Mouse (Mus musculus): Measurements from ENCODE around the gene Mindy4. TPM values are rescaled to one million over a fixed set of nuclear protein-coding genes. Genes with fewer than 3 reads are reported as not detected.
"Not testable (repeated sequence)": the region's sequence is repeated elsewhere in the genome, so short reads cannot be mapped to it uniquely, and the experiment has no call there.

Mindy4 gene
- total RNA-seq (2021) = 1 to 10 TPM; 2.6 to 3.7 TPM
- long read RNA-seq, experiment 1, full-length matches to known transcripts = 1 of 2 reads
- long read RNA-seq, experiment 1, partial matches to known transcripts = 0 of 2 reads
- long read RNA-seq, experiment 1, other reads (novel, unspliced or antisense) = 1 of 2 reads
- long read RNA-seq, experiment 2, full-length matches to known transcripts = 2 of 3 reads
- long read RNA-seq, experiment 2, partial matches to known transcripts = 1 of 3 reads
- long read RNA-seq, experiment 2, other reads (novel, unspliced or antisense) = 0 of 3 reads

- intact Hi-C loops (cut with DNase I; ENCODE audit: low total_unique reads) = no loop called here
- peak; percentile 91 for DNase-seq
Observed at GRCm38 (mm10) chr6:55202913-55203910, at the start of gene Mindy4. TSS of gene Mindy4 (plus strand) at chr6:55203383.

GRCm38 (mm10) chr6:55159256-55159655, 43.9 kb upstream of the Mindy4 start:
- intact Hi-C loops (cut with DNase I; ENCODE audit: low total_unique reads) = no loop called here
- no peak for DNase-seq

GRCm38 (mm10) chr6:55161311-55161761, 41.8 kb upstream of the Mindy4 start:
- no peak for DNase-seq
- intact Hi-C loops (cut with DNase I; ENCODE audit: low total_unique reads) = loop anchor here (10.0 kb wide), 1 partner anchor 247 kb away; no protein-coding TSS in a partner anchor

- DNase-seq = no peak
- intact Hi-C loops (cut with DNase I; ENCODE audit: low total_unique reads) = loop anchor here (10.0 kb wide), 1 partner anchor 248 kb away; no protein-coding TSS in a partner anchor
Observed at GRCm38 (mm10) chr6:55163046-55163584, 40.1 kb upstream of the Mindy4 start.

- intact Hi-C loops (cut with DNase I; ENCODE audit: low total_unique reads) = loop anchor here (5.0 to 10.0 kb wide), 3 partner anchors 80 to 252 kb away; no protein-coding TSS in a partner anchor
- peak; percentile 61 for DNase-seq
Observed at GRCm38 (mm10) chr6:55166777-55167463, 36.3 kb upstream of the Mindy4 start.

GRCm38 (mm10) chr6:55169818-55170217, 33.4 kb upstream of the Mindy4 start:
- DNase-seq = no peak
- intact Hi-C loops (cut with DNase I; ENCODE audit: low total_unique reads) = loop anchor here (5.0 to 10.0 kb wide), 3 partner anchors 83 to 255 kb away; no protein-coding TSS in a partner anchor

- intact Hi-C loops (cut with DNase I; ENCODE audit: low total_unique reads) = no loop called here
- no peak for DNase-seq
Observed at GRCm38 (mm10) chr6:55171638-55172037, 31.5 kb upstream of the Mindy4 start.

- intact Hi-C loops (cut with DNase I; ENCODE audit: low total_unique reads) = no loop called here
- no peak for DNase-seq
Observed at GRCm38 (mm10) chr6:55173171-55173570, 30.0 kb upstream of the Mindy4 start.

GRCm38 (mm10) chr6:55173941-55174349, 29.2 kb upstream of the Mindy4 start:
- intact Hi-C loops (cut with DNase I; ENCODE audit: low total_unique reads) = no loop called here
- DNase-seq = no peak

GRCm38 (mm10) chr6:55174741-55175181, 28.4 kb upstream of the Mindy4 start, which contains the start of gene Inmt:
TSS of gene Inmt (minus strand) at chr6:55175043.
- intact Hi-C loops (cut with DNase I; ENCODE audit: low total_unique reads) = no loop called here

GRCm38 (mm10) chr6:55175456-55175855, 27.7 kb upstream of the Mindy4 start:
- intact Hi-C loops (cut with DNase I; ENCODE audit: low total_unique reads) = no loop called here
- no peak for DNase-seq

More at GRCm38 (mm10) chr6:55174741-55175181, 28.4 kb upstream of the Mindy4 start, which contains the start of gene Inmt:
- no peak for DNase-seq

GRCm38 (mm10) chr6:55175892-55176291, 27.3 kb upstream of the Mindy4 start:
- DNase-seq = no peak
- intact Hi-C loops (cut with DNase I; ENCODE audit: low total_unique reads) = no loop called here

GRCm38 (mm10) chr6:55177060-55177732, 26.0 kb upstream of the Mindy4 start:
- no peak for DNase-seq
- intact Hi-C loops (cut with DNase I; ENCODE audit: low total_unique reads) = no loop called here

GRCm38 (mm10) chr6:55179560-55179959, 23.6 kb upstream of the Mindy4 start:
- intact Hi-C loops (cut with DNase I; ENCODE audit: low total_unique reads) = no loop called here
- no peak for DNase-seq

- intact Hi-C loops (cut with DNase I; ENCODE audit: low total_unique reads) = no loop called here
- no peak for DNase-seq
Observed at GRCm38 (mm10) chr6:55182655-55183430, 20.3 kb upstream of the Mindy4 start.

- intact Hi-C loops (cut with DNase I; ENCODE audit: low total_unique reads); DNase-seq: not testable (repeated sequence)
Observed at GRCm38 (mm10) chr6:55187827-55188226, 15.4 kb upstream of the Mindy4 start.

- intact Hi-C loops (cut with DNase I; ENCODE audit: low total_unique reads) = no loop called here
- no peak for DNase-seq
Observed at GRCm38 (mm10) chr6:55189406-55189805, 13.8 kb upstream of the Mindy4 start.

GRCm38 (mm10) chr6:55191537-55191936, 11.6 kb upstream of the Mindy4 start:
- intact Hi-C loops (cut with DNase I; ENCODE audit: low total_unique reads) = no loop called here
- no peak for DNase-seq
